Mouse (Mus musculus) kidney, embryonic 14.5 days (tissue): ENCODE measurements around the gene Slc26a3. TPM values are rescaled to one million over a fixed set of nuclear protein-coding genes. Genes with fewer than 3 reads are reported as not detected.

Experiments
- ATAC-seq: fragments of 200-750 bp; cut with Nextera tagmentation; 2 replicates; pipeline ENCODE4 v1.8.0; 2017; ENCODE audit warnings: moderate number of reproducible peaks, mild to moderate bottlenecking, moderate TSS enrichment, moderate library complexity; ENCODE audit not compliant: low FRiP score, low TSS enrichment
- H3K27ac ChIP-seq: fragments of 300-500 bp; sonication (generic); 2 replicates; pipeline ENCODE4 v1.5.1; 2014; ENCODE audit warnings: low read depth, mild to moderate bottlenecking, low read length, moderate library complexity, mixed read lengths
- H3K27me3 ChIP-seq: fragments of 300-500 bp; sonication (generic); 2 replicates; pipeline ENCODE4 v1.6.1; 2014; ENCODE audit warnings: mild to moderate bottlenecking, low read length; ENCODE audit not compliant: control insufficient read depth, insufficient read depth
- H3K36me3 ChIP-seq: fragments of 300-500 bp; sonication (generic); 2 replicates; pipeline ENCODE4 v1.6.1; 2014; ENCODE audit warnings: low read length, mixed read lengths; ENCODE audit not compliant: control insufficient read depth, insufficient read depth
- H3K4me1 ChIP-seq: fragments of 300-500 bp; sonication (generic); 2 replicates; pipeline ENCODE4 v1.6.1; 2014; ENCODE audit warnings: low read length, mixed read lengths; ENCODE audit not compliant: control insufficient read depth, insufficient read depth
- H3K4me2 ChIP-seq: fragments of 300-500 bp; sonication (generic); replicated peaks from 2 replicates; pipeline ENCODE4 v1.6.1; 2014; ENCODE audit warnings: low read depth, mild to moderate bottlenecking, low read length
- H3K4me3 ChIP-seq: fragments of 300-500 bp; sonication (generic); 2 replicates; pipeline ENCODE4 v1.5.1; 2014; ENCODE audit warnings: mild to moderate bottlenecking, low read length
- H3K9ac ChIP-seq: fragments of 300-500 bp; sonication (generic); 2 replicates; pipeline ENCODE4 v1.6.1; 2014; ENCODE audit warnings: low read depth, mild to moderate bottlenecking, low read length, moderate library complexity
- H3K9me3 ChIP-seq: fragments of 300-500 bp; sonication (generic); 2 replicates; pipeline ENCODE4 v1.6.1; 2016; ENCODE audit warnings: low read length; ENCODE audit not compliant: control insufficient read depth
- WGBS: fragments of 180-500 bp; shearing (Covaris S2); extraction: QIAGEN DNeasy Blood & Tissue Kit; methylation state at CpG from one replicate; pipeline ENCODE4 v1.1.7; 2014; 5-methylcytosine and 5-hydroxymethylcytosine counted together
- polyA plus RNA-seq: library from polyadenylated mRNA; unstranded; fragments of >200 nt; fragmentation: Nextera tagmentation; extraction: Ambion mirVana; gene quantifications from 2 replicates; pipeline ENCODE4 v1.2.1, GENCODE M21; 2014

The Slc26a3 gene
- polyA plus RNA-seq, 1 experiment from 2014 or later = not detected

GRCm38 (mm10) chr12:31513724-31514503, 123.2 kb downstream of the Slc26a3 start:
- H3K27me3 ChIP-seq = no peaks in the 10 kb centered on the region
- WGBS = 74% methylated on average over 6 of the region's 6 CpGs
- no peak overlapping the region for H3K27ac ChIP-seq
- no peak overlapping the region for H3K4me2 ChIP-seq
- no peak overlapping the region for H3K4me3 ChIP-seq
- H3K36me3 ChIP-seq = no peaks in the 10 kb centered on the region
- no peak overlapping the region for H3K9ac ChIP-seq
- ATAC-seq = no peak
- H3K4me1 ChIP-seq = no peaks in the 10 kb centered on the region
- H3K9me3 ChIP-seq = no peaks in the 10 kb centered on the region

DNA sequence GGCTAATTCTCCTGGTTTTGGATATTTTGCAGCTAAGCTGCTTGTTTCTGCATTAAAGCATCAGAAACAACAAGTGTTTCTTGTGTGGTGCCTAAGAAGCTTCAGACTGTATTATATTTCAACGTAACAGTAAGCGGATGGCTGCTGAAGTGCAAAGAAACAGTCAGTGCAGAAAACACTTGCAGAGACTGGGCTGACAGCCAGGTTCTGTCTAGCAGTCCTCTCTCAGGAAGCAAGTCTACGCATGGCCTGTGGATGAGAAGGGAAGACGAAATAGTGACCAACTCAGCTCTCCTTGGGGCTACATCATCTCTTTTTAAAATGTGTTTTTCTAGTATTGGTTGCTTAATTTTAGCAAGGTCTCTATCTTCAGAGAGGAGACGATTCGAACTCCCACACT, 129.4 kb downstream of the Slc26a3 start:
- WGBS = 85% methylated on average over 6 of the region's 6 CpGs
- Histone ChIP-seq H3K9ac (no peak overlapping the region), H3K4me2 (no peak overlapping the region), H3K36me3 (no peaks in the 10 kb centered on the region), H3K27ac (no peak overlapping the region), H3K4me3 (no peak overlapping the region), H3K4me1 (no peaks in the 10 kb centered on the region), H3K27me3 (no peaks in the 10 kb centered on the region), H3K9me3 (no peaks in the 10 kb centered on the region)
- no peak for ATAC-seq

GRCm38 (mm10) chr12:31521371-31521770, 130.7 kb downstream of the Slc26a3 start:
- Histone ChIP-seq H3K27me3 (no peaks in the 10 kb centered on the region), H3K4me3 (no peak overlapping the region), H3K4me1 (no peaks in the 10 kb centered on the region), H3K36me3 (no peaks in the 10 kb centered on the region), H3K9ac (no peak overlapping the region), H3K4me2 (no peak overlapping the region), H3K27ac (no peak overlapping the region), H3K9me3 (no peaks in the 10 kb centered on the region)
- no peak for ATAC-seq
- WGBS = 87% methylated on average over 3 of the region's 3 CpGs

Other genes starting within 250 kb of the Slc26a3 start
- gene Gm6993, start 150.1 kb upstream of the Slc26a3 start, polyA plus RNA-seq = not detected in 2 replicates
- gene Lamb1, start 125.6 kb upstream of the Slc26a3 start, polyA plus RNA-seq = 65.2 and 121 TPM in 2 replicates
- gene Dld, start 39.4 kb upstream of the Slc26a3 start, polyA plus RNA-seq = 127 and 145 TPM in 2 replicates
- 15.4 and 26.1 TPM in 2 replicates for gene Cbll1, start 108.7 kb downstream of the Slc26a3 start, polyA plus RNA-seq
- 0.22 TPM in 1 of 2 replicates, not detected in the other for gene Slc26a4, start 169.1 kb downstream of the Slc26a3 start, polyA plus RNA-seq
- 33.4 and 33.9 TPM in 2 replicates for gene Bcap29, start 243.8 kb downstream of the Slc26a3 start, polyA plus RNA-seq